Mouse (Mus musculus): ENCODE measurements around the gene Pex26.

GRCm38 (mm10) chr6:121219406-121219805 lies 35.9 kb downstream of the Pex26 start:
- TF ChIP-seq CTCF (IDR thresholded peaks at IDR 0.05; ENCODE audit: low read depth) (no peak), EP300 (optimal IDR thresholded peaks at IDR 0.05) (no peak)

Measured in stomach, postnatal 0 days (tissue).